Mouse (Mus musculus) CH12.LX (cell line): ENCODE measurements at regions not wholly inside any gene's neighbourhood (a gene's known extent, or its start where the extent isn't known, plus 50 kb on each side); places are given as distances from the start of the nearest gene placed in this dataset.

Source experiments
- DNase-seq: peaks from one replicate; pipeline ENCODE4 v3.0.0-alpha.2; 2013; ENCODE audit errors: extremely low read depth
- H3K27ac ChIP-seq: 2 replicates; pipeline ENCODE4 v1.5.1; 2012; ENCODE audit warnings: low read depth, mild to moderate bottlenecking, control low read depth, moderate library complexity; ENCODE audit not compliant: insufficient read depth
- H3K27me3 ChIP-seq: replicated peaks from 2 replicates; pipeline ENCODE3; 2012; ENCODE audit warnings: inconsistent platforms
- H3K36me3 ChIP-seq, 2 experiments: replicated peaks in 1 of 2; 2 replicates each; pipeline versions ENCODE3 to v1.6.1; 2012; ENCODE audit warnings: inconsistent platforms in 1 of 2, low read length in 1 of 2, mild to moderate bottlenecking in 1 of 2, mixed read lengths in 1 of 2, moderate library complexity in 1 of 2; ENCODE audit not compliant: control insufficient read depth in 1 of 2, insufficient read depth in 1 of 2
- H3K4me1 ChIP-seq, 2 experiments: 2 replicates each; pipeline ENCODE4 v1.6.1; 2012; ENCODE audit warnings: inconsistent platforms in 1 of 2, moderate library complexity in 1 of 2; ENCODE audit not compliant: insufficient read depth in 2 of 2, control insufficient read depth in 1 of 2
- H3K4me2 ChIP-seq: 2 replicates; pipeline ENCODE4 v1.6.1; 2012; ENCODE audit warnings: low read depth, mild to moderate bottlenecking, control low read depth; ENCODE audit not compliant: poor library complexity, insufficient read depth, severe bottlenecking
- H3K4me3 ChIP-seq, 3 experiments: fragments of 150-350 bp in 1 of 3; sonication (generic) in 1 of 3; replicated peaks in 1 of 3; 2 replicates each; pipeline versions ENCODE3 to v1.5.1; 2011 to 2012; ENCODE audit warnings: low read depth in 2 of 3, low read length in 2 of 3, mild to moderate bottlenecking in 2 of 3, moderate library complexity in 2 of 3, control low read depth in 1 of 3, improper control_type of control experiment in 1 of 3, inconsistent platforms in 1 of 3, mixed read lengths in 1 of 3; ENCODE audit not compliant: poor library complexity in 1 of 3
- H3K79me2 ChIP-seq: replicated peaks from 2 replicates; pipeline ENCODE4 v1.6.1; 2012; ENCODE audit warnings: mild to moderate bottlenecking, moderate library complexity; ENCODE audit not compliant: control insufficient read depth, poor library complexity, insufficient read depth, severe bottlenecking; ENCODE audit errors: extremely low read depth
- H3K9ac ChIP-seq: 2 replicates; pipeline ENCODE4 v1.6.1; 2012; ENCODE audit warnings: low read depth, mild to moderate bottlenecking, control low read depth, moderate library complexity; ENCODE audit not compliant: insufficient read depth
- H3K9me3 ChIP-seq: replicated peaks from 2 replicates; pipeline ENCODE3; 2012; ENCODE audit warnings: low read length, inconsistent platforms, mixed read lengths
- BHLHE40 ChIP-seq: IDR thresholded peaks from 2 replicates; pipeline ENCODE4 v1.6.1; 2011; ENCODE audit warnings: mild to moderate bottlenecking, low read depth, low read length, improper control_type of control experiment
- CHD1 ChIP-seq: IDR thresholded peaks from 2 replicates; pipeline ENCODE4 v1.6.1; 2012; ENCODE audit warnings: low read depth, low read length, improper control_type of control experiment, inconsistent platforms
- CHD2 ChIP-seq: IDR thresholded peaks from 2 replicates; pipeline ENCODE4 v1.6.1; 2011; ENCODE audit warnings: low read length, improper control_type of control experiment
- EP300 ChIP-seq: IDR thresholded peaks from 2 replicates; pipeline ENCODE4 v1.6.1; 2011; ENCODE audit warnings: low read length, improper control_type of control experiment
- ETS1 ChIP-seq: conservative IDR thresholded peaks from 2 replicates; pipeline ENCODE4 v1.6.1; 2012; ENCODE audit warnings: low read depth, mild to moderate bottlenecking, inconsistent platforms, low read length, improper control_type of control experiment, moderate library complexity
- GABPA ChIP-seq: IDR thresholded peaks from 2 replicates; pipeline ENCODE4 v1.6.1; 2012; ENCODE audit warnings: low read depth, low read length, improper control_type of control experiment, inconsistent platforms; ENCODE audit not compliant: insufficient replicate concordance
- JUN ChIP-seq: IDR thresholded peaks from 2 replicates; pipeline ENCODE4 v1.6.1; 2011; ENCODE audit warnings: low read depth, mild to moderate bottlenecking, low read length, improper control_type of control experiment, moderate library complexity; ENCODE audit not compliant: insufficient read depth
- JUND ChIP-seq: conservative IDR thresholded peaks from 2 replicates; pipeline ENCODE4 v1.6.1; 2011; ENCODE audit warnings: low read depth, low read length, improper control_type of control experiment
- KAT2A ChIP-seq: IDR thresholded peaks from 2 replicates; pipeline ENCODE4 v1.6.1; 2012; ENCODE audit warnings: low read length, improper control_type of control experiment, inconsistent platforms; ENCODE audit not compliant: insufficient replicate concordance
- MAFK ChIP-seq: IDR thresholded peaks from 2 replicates; pipeline ENCODE4 v1.6.1; 2011; ENCODE audit warnings: low read length, improper control_type of control experiment; ENCODE audit not compliant: insufficient replicate concordance
- MEF2A ChIP-seq: IDR thresholded peaks from 2 replicates; pipeline ENCODE4 v1.6.1; 2014; ENCODE audit warnings: low read depth, mild to moderate bottlenecking, inconsistent platforms, low read length, improper control_type of control experiment, borderline replicate concordance
- MXI1 ChIP-seq: IDR thresholded peaks from 2 replicates; pipeline ENCODE4 v1.6.1; 2011; ENCODE audit warnings: mild to moderate bottlenecking, low read depth, low read length, improper control_type of control experiment
- MYC ChIP-seq: IDR thresholded peaks from 2 replicates; pipeline ENCODE4 v1.6.1; 2011; ENCODE audit warnings: low read depth, mild to moderate bottlenecking, improper control_type of control experiment, low read length
- NELFE ChIP-seq: IDR thresholded peaks from 2 replicates; pipeline ENCODE4 v1.6.1; 2011; ENCODE audit warnings: low read depth, low read length, improper control_type of control experiment
- NRF1 ChIP-seq: IDR thresholded peaks from 2 replicates; pipeline ENCODE4 v1.6.1; 2014; ENCODE audit warnings: low read depth, mild to moderate bottlenecking, inconsistent platforms, low read length, improper control_type of control experiment, moderate library complexity
- POLR2AphosphoS2 ChIP-seq: IDR thresholded peaks from 2 replicates; pipeline ENCODE4 v1.6.1; 2011; ENCODE audit warnings: low read depth, low read length, improper control_type of control experiment
- RAD21 ChIP-seq: IDR thresholded peaks from 2 replicates; pipeline ENCODE4 v1.6.1; 2011; ENCODE audit warnings: low read depth, mild to moderate bottlenecking, low read length, improper control_type of control experiment, moderate library complexity
- SIN3A ChIP-seq: IDR thresholded peaks from 2 replicates; pipeline ENCODE4 v1.6.1; 2012; ENCODE audit warnings: low read length, improper control_type of control experiment, inconsistent platforms
- SMC3 ChIP-seq: IDR thresholded peaks from 2 replicates; pipeline ENCODE4 v1.6.1; 2011; ENCODE audit warnings: low read depth, low read length, improper control_type of control experiment
- TCF12 ChIP-seq: IDR thresholded peaks from 2 replicates; pipeline ENCODE4 v1.6.1; 2014; ENCODE audit warnings: low read depth, mild to moderate bottlenecking, inconsistent platforms, low read length, improper control_type of control experiment
- USF1 ChIP-seq: IDR thresholded peaks from 2 replicates; pipeline ENCODE4 v1.6.1; 2014; ENCODE audit warnings: low read depth, mild to moderate bottlenecking, inconsistent platforms, low read length, improper control_type of control experiment
- ZC3H11A ChIP-seq: IDR thresholded peaks from 2 replicates; pipeline ENCODE4 v1.6.1; 2012; ENCODE audit warnings: low read depth, mild to moderate bottlenecking, inconsistent platforms, low read length, improper control_type of control experiment
- ZKSCAN1 ChIP-seq: IDR thresholded peaks from 2 replicates; pipeline ENCODE4 v1.6.1; 2012; ENCODE audit warnings: low read depth, inconsistent platforms, low read length, improper control_type of control experiment, borderline replicate concordance
- ZMIZ1 ChIP-seq: IDR thresholded peaks from 2 replicates; pipeline ENCODE4 v1.6.1; 2012; ENCODE audit warnings: low read depth, mild to moderate bottlenecking, inconsistent platforms, low read length, improper control_type of control experiment
- ZNF384 ChIP-seq: IDR thresholded peaks from 2 replicates; pipeline ENCODE4 v1.6.1; 2012; ENCODE audit warnings: low read depth, low read length, improper control_type of control experiment, inconsistent platforms
- dilution Hi-C: fragments of 300-500 bp; cut with MboI; formaldehyde crosslinking; loops from 2 replicates; pipeline ENCODE4 v1.14.3; 2020; ENCODE audit warnings: low sequenced_read_pairs; ENCODE audit not compliant: extremely low pct_unique_long_range_greater_than_20kb, extremely low pct_ligation_motif_present
- in situ Hi-C: fragments of 300-500 bp; cut with MboI; formaldehyde crosslinking; loops from 3 replicates; pipeline ENCODE4 v1.14.3; 2019; ENCODE audit warnings: low sequenced_read_pairs, low pct_ligation_motif_present, low pct_unique_long_range_greater_than_20kb, mixed read lengths

GRCm38 (mm10) chr2:70902196-70902595, 76.7 kb upstream of the Tlk1 start:
- no peak overlapping the region for H3K27ac ChIP-seq
- H3K9me3 ChIP-seq, result peaks cover 2% of the 10 kb centered on the region
- no peaks in the 10 kb centered on the region for H3K27me3 ChIP-seq
- no peak overlapping the region for H3K4me2 ChIP-seq
- no peaks in the 10 kb centered on the region for H3K36me3 ChIP-seq
- TF ChIP-seq ZC3H11A (no peak), NELFE (no peak), ETS1 (no peak), JUND (no peak), MEF2A (no peak), POLR2AphosphoS2 (no peak), CHD2 (no peak), JUN (no peak), MYC (no peak), USF1 (no peak), BHLHE40 (no peak), MAFK (no peak), SMC3 (no peak), KAT2A (no peak), TCF12 (no peak), ZMIZ1 (no peak), SIN3A (no peak)
- TF ChIP-seq, all 38 proteins: peak for 0
- no peak overlapping the region for H3K4me3 ChIP-seq
- in situ Hi-C loops, result no loop called here
- DNase-seq, result no peak
- H3K4me1 ChIP-seq, result peaks cover 2 to 5% of the 10 kb centered on the region in 2 experiments; a peak in 3 of 4 replicates
- no peaks in the 10 kb centered on the region for H3K79me2 ChIP-seq
- H3K9ac ChIP-seq, result no peak overlapping the region
- dilution Hi-C loops, result no loop called here

DNA sequence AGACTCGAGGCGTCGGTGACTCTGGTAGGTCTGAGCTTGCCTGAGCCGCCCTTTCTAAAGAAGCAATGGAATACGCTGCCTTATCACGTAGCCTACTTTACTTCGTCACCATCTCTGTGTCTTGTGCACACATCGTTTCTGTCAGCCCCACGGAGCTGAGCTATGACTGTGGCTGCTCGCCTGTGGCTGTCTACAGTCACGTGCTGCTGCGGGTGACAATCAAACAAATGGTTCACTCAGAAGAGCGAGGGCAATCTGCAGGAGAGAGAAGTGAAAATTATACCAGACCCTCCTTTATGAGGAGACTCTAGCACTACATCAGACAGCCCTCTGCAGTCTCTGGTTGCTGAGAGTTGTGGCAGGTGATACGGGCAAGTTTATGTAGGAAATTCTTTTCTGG, 76.0 kb upstream of the Tlk1 start:
- H3K27ac ChIP-seq, result no peak overlapping the region
- H3K4me1 ChIP-seq, result peaks cover 0 to 5% of the 10 kb centered on the region in 2 experiments; a peak in 1 of 4 replicates
- H3K4me2 ChIP-seq, result no peak overlapping the region
- in situ Hi-C loops, result no loop called here
- TF ChIP-seq NRF1 (no peak), ZC3H11A (no peak), ZNF384 (no peak), ETS1 (no peak), RAD21 (no peak), EP300 (no peak), ZKSCAN1 (no peak), CHD1 (no peak), MXI1 (no peak), MEF2A (no peak), BHLHE40 (no peak), JUND (no peak), GABPA (no peak)
- no peak overlapping the region for H3K4me3 ChIP-seq
- dilution Hi-C loops, result no loop called here
- H3K27me3 ChIP-seq, result no peaks in the 10 kb centered on the region
- H3K9ac ChIP-seq, result no peak overlapping the region
- H3K79me2 ChIP-seq, result no peaks in the 10 kb centered on the region
- DNase-seq, result no peak
- peaks cover 4% of the 10 kb centered on the region for H3K9me3 ChIP-seq
- no peaks in the 10 kb centered on the region for H3K36me3 ChIP-seq
